Mouse (Mus musculus): Measurements from ENCODE around the gene Gfm2. TPM values are rescaled to one million over a fixed set of nuclear protein-coding genes. Genes with fewer than 3 reads are reported as not detected.
"Not testable (repeated sequence)": the region's sequence is repeated elsewhere in the genome, so short reads cannot be mapped to it uniquely, and the experiment has no call there.

Gfm2 gene
- 16.3 and 18.0 TPM in 2 replicates for polyA plus RNA-seq (2015; fragmentation: Nextera tagmentation; extraction: Ambion mirVana)

DNA sequence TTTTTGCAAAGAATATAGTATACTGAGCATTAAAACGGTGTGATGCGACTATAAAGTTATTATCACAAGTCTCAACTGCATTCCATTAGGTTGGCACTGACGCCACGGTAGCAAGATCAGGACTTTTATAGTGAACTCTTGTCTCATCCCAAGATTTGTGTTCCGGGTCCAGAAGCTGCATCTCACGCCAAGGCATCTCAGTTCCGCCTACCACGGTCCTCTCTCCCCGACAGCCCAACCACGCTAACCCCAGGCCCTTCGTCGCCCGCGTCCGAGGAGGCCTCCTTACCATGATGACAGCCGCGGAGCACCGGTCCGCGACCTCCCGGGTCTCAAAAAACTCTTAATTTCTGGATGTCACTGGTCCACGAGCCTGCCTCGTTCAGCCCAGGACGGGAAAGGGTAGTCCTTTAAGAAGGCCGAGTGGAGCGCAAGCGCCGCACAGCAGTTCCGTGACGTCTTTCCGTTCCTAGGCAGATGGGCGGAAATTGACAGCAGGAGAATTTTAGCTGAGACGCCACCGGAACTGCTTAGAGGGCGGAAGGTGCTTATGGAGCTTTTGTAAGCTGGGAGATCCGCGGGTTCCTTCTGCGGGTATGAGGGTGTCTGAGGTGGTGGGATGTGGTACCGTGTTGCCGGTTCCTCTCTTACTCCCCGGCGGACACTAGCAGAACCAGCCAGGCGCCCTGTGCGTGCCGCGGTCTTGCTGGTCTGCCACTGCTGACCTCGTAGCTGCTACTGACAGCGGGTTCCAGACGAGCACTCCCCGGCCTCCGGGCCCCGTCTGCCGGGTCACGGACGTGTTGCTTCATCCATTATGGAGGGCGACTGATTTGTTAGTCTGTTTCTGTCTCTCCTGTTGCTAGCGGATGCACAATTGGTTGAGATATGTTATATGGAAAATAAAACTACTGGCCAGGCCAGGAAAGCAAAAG, at the start of gene Gfm2, which contains the start of gene Nsa2:
Gfm2 (plus strand) TSS at position 472 of the 935 bp plus-strand sequence.
Nsa2 (minus strand) TSS at position 472 of the 935 bp plus-strand sequence.
- peaks cover 9% of the 10 kb centered on the region for H3K36me3 ChIP-seq (ENCODE audit: control insufficient read depth, insufficient read depth)
- ATAC-seq (ENCODE audit: low read depth) = peak; percentile 98
- no peaks in the 10 kb centered on the region for H3K27me3 ChIP-seq (ENCODE audit: control insufficient read depth, insufficient read depth, low read depth, low read length)
- peak within 1 kb of the TSS; percentile 96 for H3K9ac ChIP-seq (ENCODE audit: low read depth, low read length)
- peaks cover 6% of the 10 kb centered on the region for H3K4me1 ChIP-seq (ENCODE audit: control insufficient read depth, low read depth, low read length)
- H3K9me3 ChIP-seq (replicated peaks; ENCODE audit: control insufficient read depth, low read length) = no peaks in the 10 kb centered on the region
- H3K27ac ChIP-seq (ENCODE audit: low read length) = peak within 1 kb of the TSS; percentile 85
- H3K4me3 ChIP-seq (ENCODE audit: low read depth, low read length) = peak within 1 kb of the TSS; percentile 95
- under 1% methylated on average over 57 of the region's 57 CpGs for WGBS (ENCODE audit: insufficient replicate concordance)
- H3K4me2 ChIP-seq (ENCODE audit: low read depth, low read length) = peak within 1 kb of the TSS; percentile 80

GRCm38 (mm10) chr13:97088183-97088582, 49.6 kb upstream of the Gfm2 start:
- H3K4me2 ChIP-seq (ENCODE audit: low read depth, low read length) = no peak overlapping the region

DNA sequence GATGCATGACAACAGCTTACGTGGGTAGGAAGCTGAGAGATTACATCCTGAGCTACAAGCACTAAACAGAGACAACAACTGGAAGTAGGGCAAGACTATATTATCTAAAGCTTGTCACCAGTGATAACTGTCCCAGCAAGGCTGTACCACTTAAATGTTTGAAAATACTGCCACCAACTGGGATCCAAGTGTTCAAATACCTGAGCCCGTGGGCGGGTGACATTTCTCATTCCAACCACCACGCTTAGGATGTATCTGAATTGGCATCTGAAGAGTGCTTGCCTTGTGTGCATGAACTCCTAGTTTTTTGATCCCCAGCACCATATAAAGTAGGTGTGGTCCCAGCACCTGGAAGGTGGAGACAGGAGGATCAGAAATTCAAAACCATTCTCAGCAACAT, 42.0 kb upstream of the Gfm2 start:
- WGBS (ENCODE audit: insufficient replicate concordance) = 60% methylated on average over 4 of the region's 4 CpGs
- H3K4me1 ChIP-seq (ENCODE audit: control insufficient read depth, low read depth, low read length) = no peaks in the 10 kb centered on the region
- H3K27ac ChIP-seq (ENCODE audit: low read length) = no peak overlapping the region
- ATAC-seq (ENCODE audit: low read depth) = no peak
- no peaks in the 10 kb centered on the region for H3K36me3 ChIP-seq (ENCODE audit: control insufficient read depth, insufficient read depth)
- H3K27me3 ChIP-seq (ENCODE audit: control insufficient read depth, insufficient read depth, low read depth, low read length) = no peaks in the 10 kb centered on the region
- no peak overlapping the region for H3K4me2 ChIP-seq (ENCODE audit: low read depth, low read length)
- H3K9me3 ChIP-seq (replicated peaks; ENCODE audit: control insufficient read depth, low read length) = no peaks in the 10 kb centered on the region
- no peak overlapping the region for H3K9ac ChIP-seq (ENCODE audit: low read depth, low read length)
- H3K4me3 ChIP-seq (ENCODE audit: low read depth, low read length) = no peak overlapping the region

More at GRCm38 (mm10) chr13:97088183-97088582, 49.6 kb upstream of the Gfm2 start:
- no peaks in the 10 kb centered on the region for H3K9me3 ChIP-seq (replicated peaks; ENCODE audit: control insufficient read depth, low read length)
- H3K36me3 ChIP-seq (ENCODE audit: control insufficient read depth, insufficient read depth) = no peaks in the 10 kb centered on the region
- no peak overlapping the region for H3K4me3 ChIP-seq (ENCODE audit: low read depth, low read length)
- no peaks in the 10 kb centered on the region for H3K27me3 ChIP-seq (ENCODE audit: control insufficient read depth, insufficient read depth, low read depth, low read length)
- no peak for ATAC-seq (ENCODE audit: low read depth)
- H3K27ac ChIP-seq (ENCODE audit: low read length) = no peak overlapping the region
- H3K9ac ChIP-seq (ENCODE audit: low read depth, low read length) = no peak overlapping the region
- WGBS (ENCODE audit: insufficient replicate concordance) = 79% methylated on average over 3 of the region's 3 CpGs
- H3K4me1 ChIP-seq (ENCODE audit: control insufficient read depth, low read depth, low read length) = peaks cover 9% of the 10 kb centered on the region

GRCm38 (mm10) chr13:97099187-97099852, 38.4 kb upstream of the Gfm2 start, which contains the start of gene Gm6169:
TSS of gene Gm6169 (minus strand) at chr13:97099237.
- ATAC-seq (ENCODE audit: low read depth) = no peak
- H3K9ac ChIP-seq (ENCODE audit: low read depth, low read length) = no peak within 1 kb of the TSS
- no peaks in the 10 kb centered on the region for H3K36me3 ChIP-seq (ENCODE audit: control insufficient read depth, insufficient read depth)
- H3K27me3 ChIP-seq (ENCODE audit: control insufficient read depth, insufficient read depth, low read depth, low read length) = no peaks in the 10 kb centered on the region
- H3K4me1 ChIP-seq (ENCODE audit: control insufficient read depth, low read depth, low read length) = no peaks in the 10 kb centered on the region
- no peak within 1 kb of the TSS for H3K4me2 ChIP-seq (ENCODE audit: low read depth, low read length)
- no peak within 1 kb of the TSS for H3K4me3 ChIP-seq (ENCODE audit: low read depth, low read length)
- no peaks in the 10 kb centered on the region for H3K9me3 ChIP-seq (replicated peaks; ENCODE audit: control insufficient read depth, low read length)
- 70% methylated on average over 22 of the region's 22 CpGs for WGBS (ENCODE audit: insufficient replicate concordance)
- H3K27ac ChIP-seq (ENCODE audit: low read length) = no peak within 1 kb of the TSS

- no peak for ATAC-seq (ENCODE audit: low read depth)
- Histone ChIP-seq H3K27ac (ENCODE audit: low read length) (no peak overlapping the region), H3K4me3 (ENCODE audit: low read depth, low read length) (no peak overlapping the region), H3K4me2 (ENCODE audit: low read depth, low read length) (no peak overlapping the region), H3K36me3 (ENCODE audit: control insufficient read depth, insufficient read depth) (no peaks in the 10 kb centered on the region), H3K9ac (ENCODE audit: low read depth, low read length) (no peak overlapping the region), H3K9me3 (replicated peaks; ENCODE audit: control insufficient read depth, low read length) (no peaks in the 10 kb centered on the region), H3K27me3 (ENCODE audit: control insufficient read depth, insufficient read depth, low read depth, low read length) (no peaks in the 10 kb centered on the region), H3K4me1 (ENCODE audit: control insufficient read depth, low read depth, low read length) (no peaks in the 10 kb centered on the region)
- WGBS (ENCODE audit: insufficient replicate concordance) = 78% methylated on average over 7 of the region's 7 CpGs
Observed at GRCm38 (mm10) chr13:97104996-97105395, 32.7 kb upstream of the Gfm2 start.

DNA sequence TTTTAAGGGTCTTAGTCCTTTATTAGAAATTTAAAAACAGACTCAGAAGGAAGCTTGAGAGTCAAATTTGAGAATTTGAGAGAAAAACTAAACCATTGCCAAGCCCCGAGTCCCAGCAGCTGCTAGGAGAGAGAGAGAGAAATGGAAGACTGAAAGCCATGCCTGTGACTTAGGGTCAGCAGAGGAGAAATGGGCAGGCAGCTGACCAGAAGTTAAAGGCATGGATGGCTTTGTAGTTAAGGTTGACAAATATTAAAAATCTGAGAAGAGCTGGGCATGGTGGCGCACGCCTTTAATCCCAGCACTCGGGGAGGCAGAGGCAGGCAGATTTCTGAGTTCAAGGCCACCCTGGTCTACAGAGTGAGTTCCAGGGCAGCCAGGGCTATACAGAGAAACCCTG, 30.0 kb upstream of the Gfm2 start:
- H3K9me3 ChIP-seq (replicated peaks; ENCODE audit: control insufficient read depth, low read length); H3K4me3 ChIP-seq (ENCODE audit: low read depth, low read length); H3K27me3 ChIP-seq (ENCODE audit: control insufficient read depth, insufficient read depth, low read depth, low read length); H3K4me2 ChIP-seq (ENCODE audit: low read depth, low read length); ATAC-seq (ENCODE audit: low read depth); H3K9ac ChIP-seq (ENCODE audit: low read depth, low read length); H3K27ac ChIP-seq (ENCODE audit: low read length); H3K36me3 ChIP-seq (ENCODE audit: control insufficient read depth, insufficient read depth); H3K4me1 ChIP-seq (ENCODE audit: control insufficient read depth, low read depth, low read length): not testable (repeated sequence)
- 73% methylated on average over 4 of the region's 4 CpGs for WGBS (ENCODE audit: insufficient replicate concordance)

DNA sequence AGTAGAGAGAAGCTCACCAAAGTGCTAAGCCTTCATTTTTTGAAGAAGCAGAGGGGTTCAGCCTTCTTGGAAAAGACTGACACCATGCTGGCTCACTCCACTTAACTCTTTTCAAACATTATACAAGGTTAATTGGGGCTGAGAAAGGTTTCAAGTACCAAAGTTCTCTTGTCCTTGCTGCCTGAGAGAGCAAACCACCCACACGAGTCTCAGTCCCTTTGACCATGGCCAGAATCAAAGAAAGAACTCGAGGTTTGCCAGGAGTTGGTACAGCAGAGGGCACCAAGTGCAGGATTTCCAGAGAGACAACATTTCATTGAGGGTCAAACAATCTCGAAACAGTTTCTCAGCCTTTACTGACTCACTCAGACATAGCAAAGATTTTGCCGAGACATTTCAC, 28.7 kb upstream of the Gfm2 start:
- WGBS (ENCODE audit: insufficient replicate concordance) = 59% methylated on average over 4 of the region's 4 CpGs
- no peak for ATAC-seq (ENCODE audit: low read depth)
- no peaks in the 10 kb centered on the region for H3K9me3 ChIP-seq (replicated peaks; ENCODE audit: control insufficient read depth, low read length)
- H3K27me3 ChIP-seq (ENCODE audit: control insufficient read depth, insufficient read depth, low read depth, low read length) = no peaks in the 10 kb centered on the region
- H3K4me3 ChIP-seq (ENCODE audit: low read depth, low read length) = no peak overlapping the region
- H3K4me2 ChIP-seq (ENCODE audit: low read depth, low read length) = no peak overlapping the region
- H3K9ac ChIP-seq (ENCODE audit: low read depth, low read length) = no peak overlapping the region
- no peaks in the 10 kb centered on the region for H3K36me3 ChIP-seq (ENCODE audit: control insufficient read depth, insufficient read depth)
- H3K27ac ChIP-seq (ENCODE audit: low read length) = no peak overlapping the region
- H3K4me1 ChIP-seq (ENCODE audit: control insufficient read depth, low read depth, low read length) = no peaks in the 10 kb centered on the region

DNA sequence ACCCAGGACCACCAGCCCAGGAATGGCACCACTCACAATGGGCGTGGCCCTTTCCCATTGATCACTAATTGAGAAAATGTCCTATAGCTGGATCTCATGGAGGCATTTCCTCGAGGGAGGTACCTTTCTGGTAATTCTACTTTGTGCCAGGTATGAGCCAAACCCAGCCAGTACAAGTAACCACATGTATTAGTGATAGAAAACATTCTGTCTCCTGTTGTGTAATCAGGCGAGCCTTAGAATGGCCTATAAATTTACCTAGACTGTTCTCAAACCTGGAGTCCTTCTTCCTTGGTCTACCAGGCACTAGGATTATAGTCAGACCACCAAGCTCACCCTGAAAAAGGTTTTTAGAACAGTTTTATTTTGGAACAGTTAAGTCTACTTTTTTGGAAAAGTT, 16.4 kb upstream of the Gfm2 start:
- Histone ChIP-seq H3K9me3 (replicated peaks; ENCODE audit: control insufficient read depth, low read length) (no peaks in the 10 kb centered on the region), H3K4me2 (ENCODE audit: low read depth, low read length) (no peak overlapping the region), H3K27me3 (ENCODE audit: control insufficient read depth, insufficient read depth, low read depth, low read length) (no peaks in the 10 kb centered on the region), H3K36me3 (ENCODE audit: control insufficient read depth, insufficient read depth) (no peaks in the 10 kb centered on the region), H3K27ac (ENCODE audit: low read length) (no peak overlapping the region), H3K4me1 (ENCODE audit: control insufficient read depth, low read depth, low read length) (no peaks in the 10 kb centered on the region), H3K4me3 (ENCODE audit: low read depth, low read length) (no peak overlapping the region), H3K9ac (ENCODE audit: low read depth, low read length) (no peak overlapping the region)
- ATAC-seq (ENCODE audit: low read depth) = no peak
- WGBS (ENCODE audit: insufficient replicate concordance) = 55% methylated on average over 3 of the region's 3 CpGs

DNA sequence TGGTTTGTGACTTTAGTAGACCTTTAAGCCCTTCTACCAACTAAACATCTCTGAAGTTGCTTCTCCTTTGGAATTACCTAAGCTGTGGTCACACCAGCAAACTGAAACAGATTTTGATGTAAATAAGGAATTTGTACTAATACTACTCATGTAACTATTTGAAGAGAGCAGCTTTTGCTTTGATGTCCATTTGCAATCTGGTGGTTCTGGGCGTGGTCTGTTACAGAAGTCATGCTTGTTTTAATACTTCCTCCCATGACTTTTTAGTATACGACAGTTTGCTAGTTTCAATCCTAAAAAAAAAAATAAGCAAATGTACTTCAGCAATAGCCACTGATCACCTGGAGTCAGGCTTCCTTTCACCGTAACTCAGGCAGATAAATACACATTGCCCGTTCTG, 8.1 kb upstream of the Gfm2 start:
- not testable (repeated sequence) for H3K27me3 ChIP-seq (ENCODE audit: control insufficient read depth, insufficient read depth, low read depth, low read length); H3K9ac ChIP-seq (ENCODE audit: low read depth, low read length); ATAC-seq (ENCODE audit: low read depth); H3K4me2 ChIP-seq (ENCODE audit: low read depth, low read length); H3K9me3 ChIP-seq (replicated peaks; ENCODE audit: control insufficient read depth, low read length); H3K27ac ChIP-seq (ENCODE audit: low read length); H3K4me1 ChIP-seq (ENCODE audit: control insufficient read depth, low read depth, low read length); H3K4me3 ChIP-seq (ENCODE audit: low read depth, low read length)
- WGBS (ENCODE audit: insufficient replicate concordance) = 64% methylated on average over 2 of the region's 4 CpGs
- H3K36me3 ChIP-seq (ENCODE audit: control insufficient read depth, insufficient read depth) = peaks cover 12% of the 10 kb centered on the region

Data from liver, embryonic 16.5 days (tissue).